Mouse (Mus musculus) gastrocnemius, postnatal 25 days (tissue): Measurements from ENCODE around the gene AC141477.1. TPM values are rescaled to one million over a fixed set of nuclear protein-coding genes. Genes with fewer than 3 reads are reported as not detected.

Source experiments
- DNase-seq: peaks from one replicate; pipeline ENCODE4 v3.0.0; 2022
- total RNA-seq, 2 experiments: library from RNA; stranded (reverse); gene quantifications; 1 replicate in 1 of 2; 2 replicates in 1 of 2; pipeline ENCODE4 v1.2.3; 2021

Gene AC141477.1
- total RNA-seq, 2 experiments from 2014 or later, result not detected

DNA sequence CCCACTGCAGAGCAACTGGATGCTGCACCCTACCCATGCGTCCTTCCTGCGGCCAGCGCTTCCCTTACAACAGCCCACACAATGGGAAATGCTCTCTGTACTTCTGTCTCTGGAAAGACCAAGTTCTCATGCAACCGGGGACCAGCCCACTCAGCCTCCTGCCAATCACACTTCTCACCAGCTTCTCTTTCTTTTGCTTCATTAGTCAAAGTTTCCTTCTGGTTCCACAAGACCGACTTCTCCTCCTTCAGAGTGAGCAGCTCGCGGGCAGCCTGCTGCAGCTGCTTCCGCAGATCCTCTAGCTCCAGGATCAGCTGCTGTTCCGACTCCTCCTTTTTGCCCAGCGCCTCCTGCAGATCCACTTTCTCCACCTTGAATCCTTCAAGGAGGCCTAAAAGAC lies 31.7 kb downstream of the AC141477.1 start:
- DNase-seq, result no peak

DNA sequence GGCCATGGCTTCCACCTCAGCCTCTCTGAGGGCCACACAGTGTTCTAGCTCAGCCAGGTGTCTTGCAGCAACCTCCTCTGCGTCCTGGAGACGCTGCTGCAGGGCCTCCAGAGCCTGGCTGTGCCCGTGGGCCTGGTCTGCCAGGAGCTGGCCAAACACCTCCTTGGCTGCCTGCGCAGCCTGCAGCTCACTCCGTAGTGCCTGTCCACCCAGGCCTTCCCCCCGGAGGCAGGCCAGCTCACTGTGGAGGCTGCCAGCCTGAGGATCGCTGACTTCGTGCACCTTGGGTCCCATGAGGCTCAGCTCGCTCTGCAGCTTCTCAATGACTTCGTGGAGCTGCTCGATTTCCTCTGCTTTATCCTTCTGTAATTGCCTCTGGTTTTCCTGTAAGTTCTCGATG lies 47.6 kb downstream of the AC141477.1 start:
- peak; percentile 67 for DNase-seq

DNA sequence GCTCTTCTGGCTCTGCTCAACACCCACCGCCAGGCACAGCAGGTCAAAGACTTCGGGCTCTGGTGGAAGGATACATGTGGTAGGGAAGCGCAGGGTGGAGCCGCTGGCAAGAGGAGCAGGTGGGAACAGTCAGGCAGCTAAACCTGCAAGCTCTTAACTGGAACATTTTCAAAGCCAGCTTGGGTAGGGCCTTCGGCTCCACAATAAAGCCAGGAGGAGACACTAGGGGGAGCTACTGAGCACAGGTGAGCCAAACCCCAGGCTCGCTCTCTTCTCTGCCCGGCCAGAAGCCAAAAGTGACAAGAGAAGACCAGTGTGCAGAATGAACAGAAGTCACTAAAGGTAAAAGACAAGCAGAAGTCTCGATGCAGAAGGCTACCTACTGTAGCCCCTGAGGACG lies 48.5 kb downstream of the AC141477.1 start:
- DNase-seq, result no peak

DNA sequence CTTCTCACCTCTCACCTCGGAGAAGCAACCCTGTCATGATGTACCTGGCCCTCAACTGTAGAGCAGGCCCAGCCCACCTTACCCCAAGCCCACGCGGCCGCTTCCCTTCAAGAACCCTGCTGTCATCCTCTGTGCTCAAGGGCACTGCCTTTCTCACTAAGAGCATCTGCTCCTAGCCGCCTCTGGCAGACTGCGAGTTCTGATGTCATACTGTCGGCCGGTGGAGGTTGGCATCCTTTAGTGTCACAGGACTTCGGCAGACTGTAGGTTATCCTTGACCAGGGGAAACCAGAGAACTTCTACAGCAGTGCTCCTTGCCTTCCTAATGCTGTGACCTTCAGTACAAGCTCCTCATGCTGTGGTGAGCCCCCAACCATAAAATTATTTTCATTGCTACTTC lies 49.1 kb downstream of the AC141477.1 start:
- no peak for DNase-seq

Other genes starting within 250 kb of the AC141477.1 start
- 1 to 10 TPM; 2.7 to 4.4 TPM for gene Prmt2, start 202.6 kb downstream of the AC141477.1 start, total RNA-seq
- gene S100b, start 186.6 kb downstream of the AC141477.1 start, total RNA-seq, result 1 to 10 TPM; 4.3 to 6.1 TPM
- 1 to 10 TPM; 4.7 to 5.5 TPM for gene Dip2a, start 95.2 kb downstream of the AC141477.1 start, total RNA-seq
- gene Pcnt, start 2.3 kb upstream of the AC141477.1 start, total RNA-seq, result 10 to 100 TPM; 49.1 to 55.2 TPM
- gene 2610028H24Rik, start 8.6 kb upstream of the AC141477.1 start, total RNA-seq, result under 1 TPM; 0.29 to 0.31 TPM
- 10 to 100 TPM; 17.2 to 19.2 TPM for gene Mcm3ap, start 28.5 kb upstream of the AC141477.1 start, total RNA-seq
- 1 to 10 TPM; 3.6 to 3.9 TPM for gene Ybey, start 28.7 kb upstream of the AC141477.1 start, total RNA-seq
- gene Lss, start 91.1 kb upstream of the AC141477.1 start, total RNA-seq, result 1 to 10 TPM; 4.2 to 4.9 TPM
- gene Spatc1l, start 121.8 kb upstream of the AC141477.1 start, total RNA-seq, result not detected
- gene Ftcd, start 135.2 kb upstream of the AC141477.1 start, total RNA-seq, result not detected
- gene Col6a2, start 183.2 kb upstream of the AC141477.1 start, total RNA-seq, result 100 to 1,000 TPM in 1 of 2 experiments, 10 to 100 TPM in 1; 94.9 to 118 TPM